Mouse (Mus musculus) right cerebral cortex, adult 2 months (tissue): Measurements from ENCODE around the gene Ccdc144b.

ENCODE experiments used
- DNase-seq, 2 experiments: peaks; one replicate each; pipeline ENCODE4 v3.0.0; 2021 to 2022; ENCODE audit warnings: low spot score in 2 of 2

The Ccdc144b gene

GRCm38 (mm10) chr3:36053447-36053846 is at the start of gene Ccdc144b:
TSS of gene Ccdc144b (minus strand) at chr3:36053547.
- no peak for DNase-seq

GRCm38 (mm10) chr3:36095371-36095770 is 42.0 kb upstream of the Ccdc144b start:
- DNase-seq: no peak

GRCm38 (mm10) chr3:36087591-36087990 is 34.2 kb upstream of the Ccdc144b start:
- DNase-seq: no peak

- DNase-seq: no peak
These were observed 32.0 kb upstream of the Ccdc144b start for GRCm38 (mm10) chr3:36085394-36085793.

- DNase-seq: no peak
These were observed 30.0 kb upstream of the Ccdc144b start for GRCm38 (mm10) chr3:36083381-36083780.

- no peak for DNase-seq
These were observed 29.5 kb upstream of the Ccdc144b start for GRCm38 (mm10) chr3:36082843-36083242.

- no peak for DNase-seq
These were observed 27.4 kb upstream of the Ccdc144b start for GRCm38 (mm10) chr3:36080741-36081140.

- DNase-seq: no peak
These were observed 26.5 kb upstream of the Ccdc144b start for GRCm38 (mm10) chr3:36079886-36080285.

GRCm38 (mm10) chr3:36077386-36077785 is 24.0 kb upstream of the Ccdc144b start:
- no peak for DNase-seq

GRCm38 (mm10) chr3:36075466-36075865 is 22.1 kb upstream of the Ccdc144b start:
- no peak for DNase-seq

GRCm38 (mm10) chr3:36074231-36074630 is 20.9 kb upstream of the Ccdc144b start:
- DNase-seq: no peak

- no peak for DNase-seq
These were observed 17.7 kb upstream of the Ccdc144b start for GRCm38 (mm10) chr3:36071047-36071446.

GRCm38 (mm10) chr3:36070436-36070835 is 17.1 kb upstream of the Ccdc144b start:
- DNase-seq: no peak

- no peak for DNase-seq
These were observed 14.4 kb upstream of the Ccdc144b start for GRCm38 (mm10) chr3:36067731-36068130.

- DNase-seq: peak; percentile 97 to 98
These were observed 12.7 kb upstream of the Ccdc144b start, which contains the start of gene Acad9 for GRCm38 (mm10) chr3:36065843-36066651. TSS of gene Acad9 (plus strand) at chr3:36065979.

- no peak for DNase-seq
These were observed 11.8 kb upstream of the Ccdc144b start for GRCm38 (mm10) chr3:36065166-36065565.

GRCm38 (mm10) chr3:36064592-36065061 is 11.3 kb upstream of the Ccdc144b start:
- DNase-seq: no peak

- DNase-seq: peak; percentile 63 to 76
These were observed 6.9 kb upstream of the Ccdc144b start for GRCm38 (mm10) chr3:36060096-36060850.

GRCm38 (mm10) chr3:36049106-36049505 is 4.2 kb downstream of the Ccdc144b start:
- no peak for DNase-seq

- DNase-seq: no peak
These were observed 8.3 kb downstream of the Ccdc144b start for GRCm38 (mm10) chr3:36045086-36045485.

- no peak for DNase-seq
These were observed 8.8 kb downstream of the Ccdc144b start for GRCm38 (mm10) chr3:36044520-36044919.

GRCm38 (mm10) chr3:36031740-36032510 is 21.4 kb downstream of the Ccdc144b start:
- DNase-seq: no peak
